Mouse (Mus musculus): Measurements from ENCODE around the gene Sema5b.

DNA sequence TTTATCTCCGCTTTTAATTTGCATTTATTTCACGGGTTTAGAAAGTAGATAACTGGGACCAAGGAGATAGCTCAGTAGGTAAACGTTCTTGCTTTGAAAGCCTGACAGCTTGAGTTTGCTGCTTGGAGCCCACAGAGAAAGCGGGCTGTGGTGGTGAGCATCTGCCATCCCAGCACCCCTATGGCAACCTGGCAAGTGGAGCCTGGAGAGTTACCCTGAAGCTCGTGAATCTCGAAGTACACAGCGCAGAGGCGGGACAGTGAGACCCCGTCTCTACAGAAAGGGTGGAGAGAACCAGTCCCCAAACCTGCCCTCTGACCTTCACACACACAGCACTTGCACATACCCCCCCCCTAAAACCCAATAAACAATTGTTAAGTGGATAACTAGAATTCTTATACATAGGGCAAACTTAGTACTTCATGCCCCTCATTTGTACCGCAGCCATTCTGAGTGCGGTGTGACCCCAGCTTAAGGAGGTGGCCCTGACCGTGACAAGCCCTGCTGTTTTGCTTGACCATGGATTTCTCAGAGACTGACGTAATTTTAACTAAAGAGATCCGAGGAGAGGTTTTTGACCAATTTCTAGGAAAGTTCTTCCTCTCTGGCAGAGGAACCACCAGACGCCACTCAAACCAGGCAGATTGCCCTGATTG, 27.4 kb downstream of the Sema5b start:
- TF ChIP-seq CTCF (IDR thresholded peaks at IDR 0.05; ENCODE audit: control insufficient read depth, insufficient read depth, low read length) = no peak
- no peak for TF ChIP-seq POLR2A (IDR thresholded peaks at IDR 0.05; ENCODE audit: borderline replicate concordance, control insufficient read depth, low read depth, low read length)
